Mouse (Mus musculus): ENCODE measurements around the gene Pbld1.

- TF ChIP-seq GATA1 (IDR thresholded peaks at IDR 0.05; ENCODE audit: borderline replicate concordance, low read length) = no peak
- TF ChIP-seq FLI1 (IDR thresholded peaks at IDR 0.05; ENCODE audit: low read length) = no peak
Observed at GRCm38 (mm10) chr10:63059862-63060261, at the start of gene Pbld1.

Measured in megakaryocyte, embryonic 14.5 days (primary cell).